Mouse (Mus musculus) liver, embryonic 14.5 days (tissue): ENCODE data around the gene Efna3.

ENCODE experiments used
- CTCF ChIP-seq: IDR thresholded peaks from 2 replicates; pipeline ENCODE4 v1.5.1; 2016; ENCODE audit warnings: antibody characterized with exemption, low read depth, control low read depth
- EP300 ChIP-seq: IDR thresholded peaks from 2 replicates; pipeline ENCODE4 v1.6.1; 2016; ENCODE audit warnings: antibody characterized with exemption, low read depth

GRCm38 (mm10) chr3:89328623-89329022, 5.9 kb upstream of the Efna3 start:
- no peak for TF ChIP-seq CTCF
- no peak for TF ChIP-seq EP300
